Mouse (Mus musculus): ENCODE measurements around the gene Stk32b.

GRCm38 (mm10) chr5:37736213-37736612, 19.2 kb upstream of the Stk32b start:
- TF ChIP-seq CTCF (IDR thresholded peaks at IDR 0.05) (peak; percentile 36), POLR2A (IDR thresholded peaks at IDR 0.05; ENCODE audit: insufficient read depth, low read depth, low read length) (no peak)
